Mouse (Mus musculus) fibroblast of lung, adult 2 months (primary cell): Measurements from ENCODE around the gene Gnb4.

Experiments
- DNase-seq: peaks from one replicate; pipeline ENCODE4 v3.0.0-alpha.2; 2011; ENCODE audit warnings: low read depth

Gene Gnb4

DNA sequence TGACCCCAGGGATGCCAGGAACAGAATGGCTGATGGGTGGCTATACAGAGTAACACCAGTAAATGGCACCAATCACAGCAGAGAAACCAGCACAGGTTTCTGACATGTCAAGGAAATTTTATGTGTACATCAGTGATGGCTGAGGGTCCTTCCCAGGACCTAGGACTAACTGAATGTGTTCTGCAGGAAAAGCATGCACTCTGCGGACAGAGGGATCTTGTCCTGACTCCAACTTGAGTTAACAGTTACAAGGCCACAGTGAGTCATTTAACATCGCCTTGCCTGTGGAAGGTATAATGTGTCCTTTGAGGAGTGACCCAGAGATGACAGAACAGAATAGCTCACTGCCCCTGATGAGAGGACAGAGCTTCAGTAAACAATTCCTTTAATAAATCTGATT lies 1.6 kb downstream of the Gnb4 start:
- no peak for DNase-seq

GRCm38 (mm10) chr3:32611606-32612170 lies 4.7 kb downstream of the Gnb4 start:
- DNase-seq, result no peak

GRCm38 (mm10) chr3:32610560-32610959 lies 5.8 kb downstream of the Gnb4 start:
- DNase-seq, result no peak

DNA sequence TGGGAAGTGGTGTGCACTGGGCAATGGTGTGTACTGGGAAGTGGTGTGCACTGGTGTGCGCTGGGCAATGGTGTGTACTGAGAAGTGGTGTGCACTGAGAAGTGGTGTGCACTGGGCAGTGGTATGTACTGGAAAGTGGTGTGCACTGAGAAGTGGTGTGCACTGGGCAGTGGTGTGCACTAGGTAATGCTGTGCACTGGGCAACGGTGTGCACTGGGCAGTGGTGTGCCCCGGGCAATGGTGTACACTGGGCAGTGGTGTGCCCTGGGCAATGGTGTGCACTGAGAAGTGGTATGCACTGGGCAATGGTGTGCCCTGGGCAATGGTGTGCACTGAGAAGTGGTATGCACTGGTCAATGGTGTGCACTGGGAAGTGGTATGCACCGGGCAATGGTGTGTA lies 7.2 kb downstream of the Gnb4 start:
- no peak for DNase-seq

DNA sequence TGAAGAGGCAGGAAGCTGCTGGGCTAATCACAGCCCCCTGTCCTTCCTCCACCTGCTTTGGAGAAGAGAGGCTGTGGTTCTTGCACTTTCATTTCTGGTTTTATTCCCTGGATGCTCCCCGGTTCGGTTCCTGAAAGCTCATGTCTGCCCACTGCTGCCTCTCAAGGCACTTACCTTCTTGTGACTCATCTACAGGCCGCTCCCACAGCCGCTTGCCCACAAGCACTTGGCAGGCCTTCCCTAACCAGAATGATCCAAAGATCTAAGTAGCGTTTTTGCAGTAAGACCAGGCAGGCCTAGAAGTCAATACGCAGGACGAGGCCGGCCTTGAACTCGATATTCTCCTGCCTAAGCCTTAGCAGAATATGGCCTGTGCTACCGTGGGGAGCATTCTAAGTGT lies 15.3 kb downstream of the Gnb4 start:
- DNase-seq, result peak; percentile 87

DNA sequence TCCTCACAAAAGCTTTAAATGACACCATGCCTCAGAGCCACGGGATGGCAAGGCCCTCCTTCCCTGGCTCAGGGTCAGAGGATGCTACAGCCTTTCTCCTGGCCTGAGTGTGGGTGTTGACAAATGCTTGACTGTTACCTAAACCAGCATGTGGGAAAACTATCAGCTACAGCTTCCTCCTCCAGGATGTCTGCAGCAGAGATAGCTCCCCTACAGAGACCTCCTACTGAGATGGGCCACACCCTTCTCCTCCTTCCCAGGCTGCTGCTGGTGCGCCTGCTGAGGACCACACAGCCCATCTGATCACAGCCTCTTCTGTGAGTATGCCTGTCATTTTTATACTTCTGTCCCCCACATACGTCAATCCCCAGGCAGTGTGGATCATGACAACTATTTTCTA lies 17.1 kb downstream of the Gnb4 start:
- DNase-seq, result no peak

DNA sequence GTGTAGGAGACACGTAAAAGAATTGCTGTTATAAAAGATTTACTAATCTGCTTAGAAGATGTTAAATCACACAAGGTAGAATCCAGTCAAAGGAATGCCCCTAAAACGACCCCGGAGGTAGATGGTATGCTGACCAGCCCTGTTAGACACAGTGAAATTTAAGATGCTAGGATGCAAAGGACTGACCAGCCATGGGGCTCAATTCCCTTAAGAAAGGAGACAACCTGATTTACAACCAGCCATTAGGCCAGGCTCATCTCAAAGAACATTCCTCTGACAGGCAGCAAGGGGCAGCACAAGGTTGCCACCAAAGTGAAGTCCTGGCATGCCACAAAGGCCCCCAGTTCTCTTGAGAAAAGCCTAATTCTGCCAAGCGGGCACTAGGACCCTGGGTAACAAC lies 21.3 kb downstream of the Gnb4 start:
- no peak for DNase-seq

GRCm38 (mm10) chr3:32586274-32586673 lies 30.1 kb downstream of the Gnb4 start:
- DNase-seq, result no peak

DNA sequence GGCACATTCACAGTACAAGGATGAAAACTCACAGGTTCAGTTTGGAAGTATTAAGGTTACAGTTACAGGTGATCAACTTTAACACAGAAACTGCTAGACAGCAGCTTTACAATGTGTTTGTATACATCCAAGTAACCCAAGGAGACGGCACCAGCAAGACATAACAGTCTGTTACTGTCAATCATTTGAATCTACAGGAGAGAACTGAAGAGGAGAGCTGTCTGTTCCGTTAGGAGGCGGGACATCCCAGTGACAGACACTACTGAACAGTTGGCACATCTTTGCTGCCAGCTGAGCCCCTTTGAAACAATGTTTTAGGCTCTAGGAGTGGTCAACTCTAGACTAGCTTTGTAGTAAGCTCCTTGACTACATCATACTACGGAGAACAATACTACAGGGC lies 32.9 kb downstream of the Gnb4 start:
- no peak for DNase-seq

DNA sequence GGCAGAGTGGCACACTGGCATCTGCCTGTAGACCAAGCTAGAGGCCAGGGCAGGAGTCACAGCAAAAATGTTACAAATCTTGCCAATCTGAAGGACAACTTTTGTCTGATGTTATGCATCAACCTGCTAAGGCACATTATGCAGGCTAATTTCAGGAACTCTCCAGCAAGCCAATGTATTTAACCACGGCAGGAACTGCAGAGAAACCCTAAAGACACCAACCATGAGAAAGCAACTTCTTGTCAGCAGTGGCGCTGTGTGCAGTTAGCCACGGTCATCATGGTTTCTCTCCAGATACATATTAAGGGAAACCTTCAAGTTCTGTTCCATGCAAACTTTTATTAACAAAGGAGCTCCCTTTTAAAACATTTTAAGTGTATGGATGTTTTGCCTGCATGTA lies 34.5 kb downstream of the Gnb4 start:
- DNase-seq, result no peak

DNA sequence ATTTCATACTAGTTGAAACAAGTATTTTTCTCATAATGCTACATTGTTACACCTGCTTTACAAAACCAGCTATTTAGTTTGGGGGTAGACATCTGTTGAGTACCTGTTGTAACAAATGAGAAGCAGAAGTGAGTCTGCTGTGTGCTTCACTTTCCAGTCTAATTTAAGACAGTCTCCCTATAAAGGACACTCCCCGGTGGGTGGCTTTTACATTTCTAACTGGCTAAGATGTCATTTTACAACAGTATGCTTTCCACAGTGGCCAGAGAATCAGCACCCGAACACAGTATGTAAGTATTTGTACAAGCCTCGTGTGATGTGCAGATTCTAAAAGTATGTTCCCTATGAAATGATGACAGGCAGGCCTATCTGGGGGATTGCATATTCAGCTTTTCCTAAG lies 35.6 kb downstream of the Gnb4 start:
- DNase-seq, result no peak

DNA sequence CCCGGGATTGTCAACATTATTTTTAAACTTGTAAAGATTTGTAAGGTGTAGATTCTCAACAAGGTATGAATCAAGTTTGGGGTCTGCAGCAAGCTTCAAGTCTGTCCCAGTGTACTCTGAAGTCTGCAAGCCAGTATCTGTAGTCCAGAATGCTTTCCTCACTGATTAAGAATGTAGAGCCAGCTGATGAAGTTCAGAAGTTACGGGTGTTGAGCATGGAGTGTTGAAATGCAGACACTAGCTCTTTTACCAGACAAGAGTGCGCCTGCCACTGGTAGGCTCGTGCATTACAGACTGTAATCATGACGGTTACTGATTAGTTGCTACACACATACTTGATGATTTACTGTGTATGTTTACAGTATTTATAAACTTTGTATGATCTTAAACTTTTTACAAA lies 37.6 kb downstream of the Gnb4 start:
- no peak for DNase-seq

DNA sequence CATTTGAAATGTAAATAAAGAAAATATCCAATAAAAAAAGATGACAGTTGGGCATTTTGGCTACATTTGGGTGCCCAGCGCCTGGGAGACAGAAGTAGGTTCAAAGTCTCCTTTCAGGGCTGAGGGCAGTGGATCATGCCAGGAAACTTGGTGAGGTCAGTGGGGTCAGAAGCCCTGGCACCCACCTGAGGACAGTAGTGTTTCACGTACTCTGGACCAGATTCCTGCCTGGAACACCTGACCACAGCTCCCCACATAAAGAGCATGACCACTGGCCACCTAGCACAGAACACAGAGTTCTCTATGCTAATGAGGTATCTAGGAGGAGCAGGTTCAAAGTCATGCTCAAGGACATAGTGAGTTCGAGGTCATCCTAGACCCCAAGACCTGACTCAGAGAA lies 41.2 kb downstream of the Gnb4 start:
- no peak for DNase-seq

- DNase-seq, result no peak
Observed at GRCm38 (mm10) chr3:32573881-32574280, 42.5 kb downstream of the Gnb4 start.

- DNase-seq, result no peak
Observed at GRCm38 (mm10) chr3:32573086-32573485, 43.3 kb downstream of the Gnb4 start.

DNA sequence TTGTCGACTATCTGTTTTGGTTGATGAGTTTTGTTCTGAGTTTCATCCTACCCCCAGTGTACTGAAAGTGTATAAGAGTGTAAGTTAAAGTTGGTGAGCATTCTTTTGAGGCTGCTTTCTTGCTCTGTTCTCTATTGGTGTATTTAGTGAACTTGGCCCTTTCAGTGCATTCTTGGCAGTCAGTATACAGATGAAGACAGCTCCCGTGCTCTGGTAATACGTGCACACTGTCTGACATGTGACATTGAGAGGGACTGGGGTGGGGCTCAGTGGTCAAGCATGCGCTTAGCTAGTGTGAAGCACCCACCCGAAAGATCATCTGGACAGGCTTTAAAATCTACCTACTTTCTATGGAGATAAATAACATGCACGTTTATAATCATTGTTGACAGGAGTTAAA lies 53.0 kb downstream of the Gnb4 start:
- DNase-seq, result no peak

DNA sequence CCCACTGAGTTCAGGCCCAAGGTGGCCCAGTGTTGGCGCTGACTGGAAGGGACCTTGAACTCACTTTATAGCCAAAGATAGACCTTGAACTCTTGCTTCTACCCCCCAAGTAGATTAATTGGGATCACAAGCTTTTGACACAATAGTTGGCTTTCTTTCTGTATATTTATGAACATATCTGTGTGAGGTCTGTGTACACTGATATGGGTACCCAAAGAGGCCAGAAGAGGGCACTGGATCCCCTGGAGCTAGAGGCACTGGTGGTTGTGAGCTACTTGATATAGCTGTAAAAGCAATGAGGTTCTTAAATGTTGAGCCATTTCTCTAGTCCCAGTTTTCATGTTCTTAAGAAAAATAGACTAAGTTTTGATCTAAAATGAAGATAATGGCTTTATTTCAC lies 63.3 kb downstream of the Gnb4 start:
- no peak for DNase-seq

DNA sequence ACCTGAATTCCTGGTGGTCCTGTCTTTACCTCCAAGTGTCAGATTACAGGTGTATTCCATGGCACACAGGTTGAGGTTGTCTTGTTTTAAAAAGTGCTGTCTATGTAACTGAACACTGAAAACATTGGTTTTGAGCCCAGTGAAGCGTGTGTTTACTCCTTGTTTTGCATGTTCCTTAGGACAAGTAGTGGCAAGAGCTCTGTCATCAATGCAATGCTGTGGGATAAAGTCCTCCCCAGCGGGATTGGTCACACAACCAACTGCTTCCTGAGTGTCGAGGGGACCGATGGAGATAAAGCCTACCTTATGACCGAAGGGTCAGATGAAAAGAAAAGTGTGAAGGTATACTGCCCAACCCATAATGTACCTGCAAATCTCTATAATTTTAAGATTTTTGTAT lies 78.3 kb downstream of the Gnb4 start:
- DNase-seq, result no peak

DNA sequence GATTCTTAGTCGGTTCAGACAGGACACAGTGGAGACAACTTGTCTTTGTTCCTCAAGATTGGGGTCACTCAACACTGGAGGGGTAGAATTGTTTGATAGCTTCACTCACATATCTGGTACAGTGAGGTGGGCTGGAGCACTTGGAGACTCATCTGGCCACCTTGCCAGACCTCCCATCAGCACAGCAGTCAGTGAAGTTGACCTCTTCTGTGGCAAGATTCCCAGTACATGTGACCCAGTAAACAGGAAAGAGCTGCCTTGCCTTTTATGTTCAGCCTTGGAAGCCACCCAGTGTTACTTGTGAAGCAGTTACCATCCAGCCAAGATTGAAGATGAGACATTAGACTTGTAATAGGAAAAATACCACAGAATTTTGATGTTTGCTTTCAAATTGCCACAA lies 78.8 kb downstream of the Gnb4 start:
- peak; percentile 22 for DNase-seq

GRCm38 (mm10) chr3:32535692-32536091 lies 80.7 kb downstream of the Gnb4 start:
- no peak for DNase-seq
